Mouse (Mus musculus): ENCODE results near the gene Aftph. TPM values are rescaled to one million over a fixed set of nuclear protein-coding genes. Genes with fewer than 3 reads are reported as not detected.
"Not testable (repeated sequence)": the region's sequence is repeated elsewhere in the genome, so short reads cannot be mapped to it uniquely, and the experiment has no call there.

Gene Aftph
- total and polyA plus RNA-seq, 2 experiments from 2014 or later, result 22.8 to 40.6 TPM

- 62% methylated on average over 2 of the region's 2 CpGs for WGBS
- TF ChIP-seq CTCF (IDR thresholded peaks at IDR 0.05; ENCODE audit: low read depth), result no peak
- Histone ChIP-seq H3K27me3 (ENCODE audit: insufficient read depth, low read length) (no peaks in the 10 kb centered on the region), H3K4me2 (ENCODE audit: low read depth, low read length) (no peak overlapping the region), H3K4me1 (ENCODE audit: insufficient read depth, low read length) (no peaks in the 10 kb centered on the region), H3K4me3 (ENCODE audit: low read length) (no peak overlapping the region), H3K9ac (replicated peaks; ENCODE audit: low read length) (no peak overlapping the region), H3K9me3 (ENCODE audit: low read length) (no peaks in the 10 kb centered on the region), H3K36me3 (ENCODE audit: insufficient read depth, low read length) (no peaks in the 10 kb centered on the region), H3K27ac (no peak overlapping the region)
- ATAC-seq, result no peak
- no peak for DNase-seq (ENCODE audit: low spot score)
Measured at GRCm38 (mm10) chr11:20782620-20783019, 41.2 kb upstream of the Aftph start.

DNA sequence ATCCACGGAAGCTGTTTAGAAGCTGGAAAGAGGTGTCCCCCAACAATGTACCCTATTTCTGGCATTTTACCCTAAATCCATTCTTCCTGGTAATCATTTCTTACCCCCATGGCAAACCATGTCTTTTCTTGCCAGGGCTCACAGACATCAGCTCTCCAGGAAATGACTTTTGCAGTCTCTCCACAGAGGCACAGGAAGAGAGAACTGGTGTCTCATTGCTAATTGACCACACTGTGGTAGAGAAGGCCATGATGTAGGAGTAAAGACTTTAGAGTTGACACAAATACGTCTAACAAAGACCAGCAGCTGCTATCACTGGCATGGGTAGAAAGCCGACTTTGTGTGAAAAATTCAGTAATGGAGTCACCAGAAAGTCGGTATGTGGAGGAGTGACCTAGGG, 38.9 kb upstream of the Aftph start:
- Histone ChIP-seq H3K4me2 (ENCODE audit: low read depth, low read length) (no peak overlapping the region), H3K27ac (no peak overlapping the region), H3K4me1 (ENCODE audit: insufficient read depth, low read length) (no peaks in the 10 kb centered on the region), H3K4me3 (ENCODE audit: low read length) (no peak overlapping the region), H3K9ac (replicated peaks; ENCODE audit: low read length) (no peak overlapping the region), H3K27me3 (ENCODE audit: insufficient read depth, low read length) (no peaks in the 10 kb centered on the region), H3K36me3 (ENCODE audit: insufficient read depth, low read length) (no peaks in the 10 kb centered on the region), H3K9me3 (ENCODE audit: low read length) (no peaks in the 10 kb centered on the region)
- TF ChIP-seq CTCF (IDR thresholded peaks at IDR 0.05; ENCODE audit: low read depth), result no peak
- DNase-seq (ENCODE audit: low spot score) (no peak), ATAC-seq (no peak)
- 91% methylated on average over 4 of the region's 4 CpGs for WGBS

- H3K9me3 ChIP-seq (ENCODE audit: low read length), result no peaks in the 10 kb centered on the region
- ATAC-seq (no peak), DNase-seq (ENCODE audit: low spot score) (no peak)
- no peaks in the 10 kb centered on the region for H3K4me1 ChIP-seq (ENCODE audit: insufficient read depth, low read length)
- H3K4me3 ChIP-seq (ENCODE audit: low read length), result no peak overlapping the region
- H3K27me3 ChIP-seq (ENCODE audit: insufficient read depth, low read length), result no peaks in the 10 kb centered on the region
- H3K4me2 ChIP-seq (ENCODE audit: low read depth, low read length), result no peak overlapping the region
- H3K36me3 ChIP-seq (ENCODE audit: insufficient read depth, low read length), result no peaks in the 10 kb centered on the region
- WGBS, result 90% methylated on average over 3 of the region's 3 CpGs
- H3K27ac ChIP-seq, result no peak overlapping the region
- H3K9ac ChIP-seq (replicated peaks; ENCODE audit: low read length), result no peak overlapping the region
- TF ChIP-seq CTCF (IDR thresholded peaks at IDR 0.05; ENCODE audit: low read depth), result no peak
Measured at GRCm38 (mm10) chr11:20778861-20779563, 37.6 kb upstream of the Aftph start.

DNA sequence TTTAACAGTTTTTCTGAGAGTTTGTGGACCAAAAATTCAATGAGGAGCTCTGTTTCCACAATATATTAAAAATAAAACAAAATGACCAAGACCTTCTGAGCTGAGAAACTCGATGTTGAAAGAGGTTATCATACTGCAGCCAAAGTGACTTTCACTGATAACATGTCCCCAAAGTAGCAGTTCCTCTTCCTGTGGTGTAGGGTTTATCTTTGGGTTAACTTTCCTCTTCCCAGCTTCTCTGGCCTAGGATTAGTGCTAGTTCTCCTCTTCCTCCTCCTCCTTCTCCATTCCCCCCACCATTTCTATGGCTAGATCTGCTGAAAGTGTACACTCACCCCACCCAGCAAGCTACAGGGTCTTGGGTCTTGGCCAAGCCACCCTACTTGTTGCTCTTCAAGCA, 36.9 kb upstream of the Aftph start:
- TF ChIP-seq CTCF (IDR thresholded peaks at IDR 0.05; ENCODE audit: low read depth), result no peak
- no peak overlapping the region for H3K9ac ChIP-seq (replicated peaks; ENCODE audit: low read length)
- no peak overlapping the region for H3K27ac ChIP-seq
- H3K27me3 ChIP-seq (ENCODE audit: insufficient read depth, low read length), result no peaks in the 10 kb centered on the region
- no peaks in the 10 kb centered on the region for H3K4me1 ChIP-seq (ENCODE audit: insufficient read depth, low read length)
- no peak overlapping the region for H3K4me3 ChIP-seq (ENCODE audit: low read length)
- no peak for ATAC-seq
- no peak for DNase-seq (ENCODE audit: low spot score)
- H3K9me3 ChIP-seq (ENCODE audit: low read length), result no peaks in the 10 kb centered on the region
- WGBS, result 82% methylated on average over 1 of the region's 1 CpGs
- no peaks in the 10 kb centered on the region for H3K36me3 ChIP-seq (ENCODE audit: insufficient read depth, low read length)
- H3K4me2 ChIP-seq (ENCODE audit: low read depth, low read length), result no peak overlapping the region

DNA sequence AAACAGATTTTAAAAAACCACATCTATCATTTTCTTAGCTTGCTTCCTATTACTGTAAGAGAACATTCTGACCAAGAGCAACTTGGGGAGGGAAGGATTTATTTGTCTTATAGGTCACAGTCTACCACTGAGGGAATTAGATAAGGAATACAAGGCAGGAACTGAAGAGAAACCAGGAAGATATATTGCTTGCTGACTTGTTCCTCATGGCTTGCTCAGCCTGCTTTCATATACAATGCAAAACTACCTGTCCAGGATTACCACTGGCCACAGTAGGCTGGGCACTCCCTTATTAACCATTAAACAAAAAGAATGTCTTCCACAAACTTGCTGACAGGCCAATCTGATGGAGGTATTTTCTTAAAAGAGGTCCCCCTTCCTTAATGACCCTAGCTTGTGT, 35.3 kb upstream of the Aftph start:
- H3K27ac ChIP-seq, result no peak overlapping the region
- H3K4me3 ChIP-seq (ENCODE audit: low read length), result no peak overlapping the region
- no peaks in the 10 kb centered on the region for H3K9me3 ChIP-seq (ENCODE audit: low read length)
- DNase-seq (ENCODE audit: low spot score) (no peak), ATAC-seq (no peak)
- no peak for TF ChIP-seq CTCF (IDR thresholded peaks at IDR 0.05; ENCODE audit: low read depth)
- no peak overlapping the region for H3K9ac ChIP-seq (replicated peaks; ENCODE audit: low read length)
- H3K27me3 ChIP-seq (ENCODE audit: insufficient read depth, low read length), result no peaks in the 10 kb centered on the region
- no peak overlapping the region for H3K4me2 ChIP-seq (ENCODE audit: low read depth, low read length)
- H3K36me3 ChIP-seq (ENCODE audit: insufficient read depth, low read length), result no peaks in the 10 kb centered on the region
- no peaks in the 10 kb centered on the region for H3K4me1 ChIP-seq (ENCODE audit: insufficient read depth, low read length)

DNA sequence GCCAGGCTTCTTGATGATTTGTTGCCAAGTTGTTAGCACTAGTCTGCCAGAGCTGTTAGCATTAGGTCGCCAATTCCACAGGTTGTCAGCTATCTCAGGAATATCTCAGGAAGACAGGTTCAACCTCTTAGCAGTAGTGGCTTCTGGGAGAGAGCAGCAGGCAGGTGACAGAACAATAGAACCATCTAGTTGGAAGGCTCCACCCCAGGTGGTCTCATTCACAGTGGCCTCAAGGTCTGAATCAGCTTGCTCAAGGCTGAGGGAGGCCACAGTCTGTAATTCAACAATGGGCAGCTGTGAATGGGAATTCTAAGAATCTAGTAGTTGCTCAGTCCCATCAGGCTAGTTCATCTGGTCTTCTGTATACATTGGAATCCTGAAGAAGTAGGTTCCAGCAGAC, 31.3 kb upstream of the Aftph start:
- Histone ChIP-seq H3K4me3 (ENCODE audit: low read length) (no peak overlapping the region), H3K9ac (replicated peaks; ENCODE audit: low read length) (no peak overlapping the region), H3K9me3 (ENCODE audit: low read length) (no peaks in the 10 kb centered on the region), H3K27ac (no peak overlapping the region), H3K27me3 (ENCODE audit: insufficient read depth, low read length) (no peaks in the 10 kb centered on the region), H3K4me2 (ENCODE audit: low read depth, low read length) (no peak overlapping the region), H3K4me1 (ENCODE audit: insufficient read depth, low read length) (no peaks in the 10 kb centered on the region), H3K36me3 (ENCODE audit: insufficient read depth, low read length) (no peaks in the 10 kb centered on the region)
- no peak for TF ChIP-seq CTCF (IDR thresholded peaks at IDR 0.05; ENCODE audit: low read depth)
- DNase-seq (ENCODE audit: low spot score), result no peak
- 70% methylated on average over 1 of the region's 1 CpGs for WGBS
- no peak for ATAC-seq

DNA sequence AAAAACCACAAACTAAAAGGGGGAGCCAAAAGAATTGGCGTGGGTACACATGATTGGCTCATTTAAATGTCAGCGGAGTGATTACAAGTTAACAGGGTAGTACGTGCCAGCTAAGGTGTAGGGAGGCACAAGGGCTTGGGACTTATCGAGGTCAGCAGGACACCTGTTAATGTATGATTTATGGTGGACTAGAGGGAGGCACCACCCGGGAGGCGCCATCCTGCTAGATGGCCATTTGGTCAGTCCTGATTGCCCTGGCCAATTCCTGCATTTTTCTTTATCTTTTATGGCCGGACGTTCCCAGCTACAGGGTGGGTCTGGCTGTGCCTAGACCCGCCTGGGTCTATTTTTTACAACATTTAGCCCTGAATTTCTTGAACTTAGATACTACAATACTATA, 30.4 kb upstream of the Aftph start:
- not testable (repeated sequence) for DNase-seq (ENCODE audit: low spot score); H3K4me3 ChIP-seq (ENCODE audit: low read length); H3K9ac ChIP-seq (replicated peaks; ENCODE audit: low read length); H3K4me1 ChIP-seq (ENCODE audit: insufficient read depth, low read length); H3K27ac ChIP-seq; H3K9me3 ChIP-seq (ENCODE audit: low read length); ATAC-seq; H3K36me3 ChIP-seq (ENCODE audit: insufficient read depth, low read length); H3K27me3 ChIP-seq (ENCODE audit: insufficient read depth, low read length); H3K4me2 ChIP-seq (ENCODE audit: low read depth, low read length)
- 90% methylated on average over 9 of the region's 9 CpGs for WGBS

DNA sequence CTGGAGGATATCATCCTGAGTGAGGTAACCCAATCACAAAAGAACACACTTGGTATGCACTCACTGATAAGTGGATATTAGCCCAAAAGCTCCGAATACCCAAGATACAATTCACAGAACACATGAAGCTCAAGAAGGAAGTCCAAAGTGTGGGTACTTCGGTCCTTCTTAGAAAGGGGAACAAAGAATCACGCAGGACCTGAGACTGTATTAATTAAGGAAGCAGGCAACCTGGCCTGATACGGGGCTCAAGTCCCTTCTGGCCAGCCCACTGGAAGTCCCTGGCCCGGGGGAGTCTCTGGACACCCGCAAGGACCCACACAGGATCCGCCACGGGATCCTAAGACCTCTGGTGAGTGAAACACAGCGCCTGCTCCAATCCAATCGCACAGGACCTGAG, 20.6 kb upstream of the Aftph start:
- H3K27ac ChIP-seq; H3K27me3 ChIP-seq (ENCODE audit: insufficient read depth, low read length); H3K4me1 ChIP-seq (ENCODE audit: insufficient read depth, low read length); H3K36me3 ChIP-seq (ENCODE audit: insufficient read depth, low read length); H3K4me3 ChIP-seq (ENCODE audit: low read length); ATAC-seq; H3K4me2 ChIP-seq (ENCODE audit: low read depth, low read length); H3K9me3 ChIP-seq (ENCODE audit: low read length); H3K9ac ChIP-seq (replicated peaks; ENCODE audit: low read length); DNase-seq (ENCODE audit: low spot score): not testable (repeated sequence)
- WGBS, result 93% methylated on average over 10 of the region's 10 CpGs

All from hindbrain, postnatal 0 days (tissue).